Comparison of ENCODE assay signal across 28 mouse cellular contexts in the genomic region with DNA sequence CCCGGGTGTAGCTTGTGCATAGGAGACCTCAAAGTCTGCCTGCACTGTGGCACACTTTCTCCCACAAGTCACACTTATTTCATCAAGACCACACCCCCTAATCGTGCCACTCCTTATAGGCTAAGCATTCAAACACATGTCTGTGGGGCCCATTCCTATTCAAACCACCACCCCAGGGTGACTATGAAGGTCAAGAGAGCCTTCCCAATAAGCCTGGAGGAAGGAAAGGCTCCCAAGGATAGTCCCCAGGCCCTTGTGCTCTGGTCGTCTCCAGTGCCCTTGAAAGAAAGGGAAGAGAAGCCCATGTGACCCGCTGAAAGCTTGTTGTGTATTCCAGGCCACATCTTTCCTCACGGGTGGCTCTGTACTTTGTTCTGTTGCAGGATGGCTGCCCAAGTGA. TPM values are rescaled to one million over a fixed set of nuclear protein-coding genes. Genes with fewer than 3 reads are reported as not detected.
DNase-seq lines count a peak whose midpoint lies in the region; ATAC-seq and TF ChIP-seq lines count a peak whose summit lies in the region.
"Had no signal": no experiment of that assay in that cellular context is flagged by ENCODE, and none has a peak within 500 bp of the region (broad histone marks: within the 10 kb centered on the region; RNA-seq: fewer than 3 reads in every experiment).

No protein-coding gene starts in this region.

- no peaks in the 10 kb centered on the region for H3K27me3 ChIP-seq in hindbrain, embryonic 13.5 days
- no peaks in the 10 kb centered on the region for H3K27me3 ChIP-seq in hindbrain, embryonic 12.5 days
- no peaks in the 10 kb centered on the region for H3K27me3 ChIP-seq in kidney, postnatal 0 days (ENCODE audit: insufficient read depth, low read length)
- H3K27me3 ChIP-seq: embryonic facial prominence, embryonic 13.5 days; forebrain, embryonic 15.5 days; liver, embryonic 12.5 days; megakaryocyte, embryonic 14.5 days; midbrain, embryonic 13.5 days had no signal

- H3K27ac ChIP-seq in hindbrain, embryonic 13.5 days: no peak overlapping the region
- H3K27ac ChIP-seq in hindbrain, embryonic 12.5 days: no peak overlapping the region
- no peak overlapping the region for H3K27ac ChIP-seq in kidney, postnatal 0 days
- H3K27ac ChIP-seq: embryonic facial prominence, embryonic 13.5 days; forebrain, embryonic 10.5 days; forebrain, embryonic 15.5 days; hindbrain, postnatal 0 days; liver, embryonic 12.5 days; midbrain, embryonic 13.5 days had no signal

- peaks cover 37% of the 10 kb centered on the region for H3K36me3 ChIP-seq in hindbrain, embryonic 13.5 days
- H3K36me3 ChIP-seq in hindbrain, embryonic 12.5 days: peaks cover 35% of the 10 kb centered on the region
- H3K36me3 ChIP-seq in kidney, postnatal 0 days (ENCODE audit: insufficient read depth, low read length): peaks cover 30% of the 10 kb centered on the region

- H3K9ac ChIP-seq in hindbrain, embryonic 13.5 days: no peak overlapping the region
- H3K9ac ChIP-seq in hindbrain, embryonic 12.5 days: no peak overlapping the region
- no peak overlapping the region for H3K9ac ChIP-seq in kidney, postnatal 0 days (ENCODE audit: low read depth, low read length)
- H3K9ac ChIP-seq: embryonic facial prominence, embryonic 13.5 days; forebrain, embryonic 15.5 days; liver, embryonic 12.5 days; liver, postnatal 0 days; midbrain, embryonic 13.5 days had no signal

- ATAC-seq in hindbrain, embryonic 13.5 days (ENCODE audit: low FRiP score): peak; percentile 21; the same call in 1 of the 2 replicates
- ATAC-seq in hindbrain, embryonic 12.5 days (ENCODE audit: low FRiP score): no peak
- ATAC-seq in kidney, postnatal 0 days (replicated peaks; ENCODE audit: low FRiP score, low read depth): 0 out of 2 replicates have a peak, but pooled peaks have one; percentile 21
- ATAC-seq: CD4-positive, CD25-positive, alpha-beta regulatory T cell, adult 4 months; forebrain, embryonic 15.5 days; hindbrain, postnatal 0 days; liver, embryonic 12.5 days; liver, postnatal 0 days; midbrain, embryonic 13.5 days had no signal

- DNase-seq in kidney, postnatal 0 days (ENCODE audit: low spot score): no peak
- no peak for DNase-seq in kidney, postnatal 25 days
- DNase-seq in ZHBTc4 (ENCODE audit: low read depth, low spot score): peak; percentile 76
- no peak for DNase-seq in cerebellum, postnatal 14 days
- DNase-seq in left cerebral cortex, postnatal 36 days (ENCODE audit: low spot score in 2 of 2): no peak
- DNase-seq: adrenal gland, postnatal 10 days; cerebellum, adult 11 months; cerebellum, adult 9-10 months; gastrocnemius, postnatal 10 days; heart, postnatal 4 days; kidney, adult 11 months; left cerebral cortex, postnatal 4 days; liver, postnatal 0 days; lung, postnatal 4 days; retina, postnatal 1 day; right cerebral cortex, postnatal 14 days; thymus, postnatal 4 days had no signal

- TF ChIP-seq CTCF in kidney, postnatal 0 days (IDR thresholded peaks at IDR 0.05; ENCODE audit: low read depth): no peak

- no peak overlapping the region for H3K4me2 ChIP-seq in hindbrain, embryonic 13.5 days
- H3K4me2 ChIP-seq in hindbrain, embryonic 12.5 days (replicated peaks): no peak overlapping the region
- H3K4me2 ChIP-seq in kidney, postnatal 0 days (ENCODE audit: low read length): no peak overlapping the region
- H3K4me2 ChIP-seq: embryonic facial prominence, embryonic 13.5 days; forebrain, embryonic 15.5 days; heart, embryonic 11.5 days; liver, embryonic 12.5 days; midbrain, embryonic 13.5 days had no signal

- intact Hi-C loops in left cerebral cortex, postnatal 36 days (cut with DNase I): no loop called here

- no peaks in the 10 kb centered on the region for H3K9me3 ChIP-seq in hindbrain, embryonic 13.5 days
- no peaks in the 10 kb centered on the region for H3K9me3 ChIP-seq in hindbrain, embryonic 12.5 days (replicated peaks)
- H3K9me3 ChIP-seq in kidney, postnatal 0 days (replicated peaks; ENCODE audit: low read length): no peaks in the 10 kb centered on the region
- H3K9me3 ChIP-seq: embryonic facial prominence, embryonic 13.5 days; forebrain, embryonic 10.5 days; forebrain, embryonic 15.5 days; liver, embryonic 12.5 days; megakaryocyte, embryonic 14.5 days; midbrain, embryonic 13.5 days had no signal

- H3K4me1 ChIP-seq in hindbrain, embryonic 13.5 days (replicated peaks): no peaks in the 10 kb centered on the region
- no peaks in the 10 kb centered on the region for H3K4me1 ChIP-seq in hindbrain, embryonic 12.5 days
- 0 out of 2 replicates have a peak, but pooled peaks cover 3% of the 10 kb centered on the region for H3K4me1 ChIP-seq in kidney, postnatal 0 days (replicated peaks; ENCODE audit: insufficient read depth, low read length)
- H3K4me1 ChIP-seq: forebrain, embryonic 15.5 days had no signal

- 70% methylated on average over 5 of the region's 5 CpGs for WGBS in hindbrain, embryonic 13.5 days
- 80% methylated on average over 5 of the region's 5 CpGs for WGBS in hindbrain, embryonic 12.5 days
- 91% methylated on average over 5 of the region's 5 CpGs for WGBS in kidney, postnatal 0 days

- H3K4me3 ChIP-seq in hindbrain, embryonic 13.5 days: no peak overlapping the region
- no peak overlapping the region for H3K4me3 ChIP-seq in hindbrain, embryonic 12.5 days
- H3K4me3 ChIP-seq in kidney, postnatal 0 days (replicated peaks; ENCODE audit: low read depth, low read length): no peak overlapping the region
- H3K4me3 ChIP-seq: embryonic facial prominence, embryonic 13.5 days; forebrain, embryonic 10.5 days; forebrain, embryonic 15.5 days; liver, embryonic 12.5 days; megakaryocyte, embryonic 14.5 days; midbrain, embryonic 13.5 days had no signal

RNA-seq across cellular contexts. Expression of a gene that starts 29.9 kb away (rescaled TPM):
- 50.2 and 51.0 TPM in 2 replicates for polyA plus RNA-seq in hindbrain, embryonic 13.5 days (2015; fragmentation: Nextera tagmentation; extraction: Ambion mirVana)
- polyA plus RNA-seq in hindbrain, embryonic 12.5 days (2016; fragmentation: Nextera tagmentation; extraction: Ambion mirVana): 81.3 and 83.7 TPM in 2 replicates
- polyA plus RNA-seq in kidney, postnatal 0 days (2015; fragmentation: Nextera tagmentation; extraction: Ambion mirVana): 64.0 and 74.2 TPM in 2 replicates
- total RNA-seq in left cerebral cortex, postnatal 36 days (2021): 10 to 100 TPM; 65.5 to 73.2 TPM
